Mouse (Mus musculus) small intestine, adult 10 weeks (tissue): ENCODE measurements around the gene Ppp1r13l. TPM values are rescaled to one million over a fixed set of nuclear protein-coding genes. Genes with fewer than 3 reads are reported as not detected.

Experiments used
- polyA plus RNA-seq: library from polyadenylated mRNA; stranded (reverse); fragments of 350-450 nt; fragmentation: Illumina TruSeq; extraction: RNeasy Lipid Tissue Mini Kit (QIAGEN cat#74804); gene quantifications from one replicate; pipeline ENCODE4 v1.2.3, GENCODE M21; 2014; ENCODE audit warnings: low replicate concordance

Gene Ppp1r13l
- polyA plus RNA-seq: not detected

DNA sequence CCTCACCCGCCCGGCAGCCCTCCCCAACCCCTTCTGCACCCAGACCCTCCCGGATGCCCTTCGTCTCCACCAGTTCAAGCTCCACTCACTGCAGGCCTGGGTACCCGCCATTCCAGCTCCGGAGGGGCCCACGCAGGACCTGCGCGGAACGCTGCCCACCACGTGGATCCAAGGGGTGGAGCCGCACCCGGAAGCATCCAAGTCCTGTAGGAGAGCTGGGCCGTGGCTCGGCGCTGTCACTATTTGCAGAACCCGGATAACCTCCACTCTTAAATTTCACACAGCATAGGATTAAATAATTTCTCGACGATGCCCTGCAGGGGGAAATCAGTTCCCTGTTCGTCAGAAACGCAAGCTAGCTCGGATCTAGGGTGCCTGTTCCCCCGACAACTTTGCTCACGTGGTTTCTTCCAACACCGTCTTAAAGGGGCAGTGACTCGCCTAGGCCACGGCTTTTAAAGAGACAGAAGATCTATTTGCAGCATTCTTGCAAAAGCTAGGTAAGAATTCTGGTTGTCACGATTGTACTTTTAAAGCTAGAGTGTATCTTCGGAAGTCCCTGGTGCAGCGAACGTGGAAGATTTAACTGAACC lies at the start of gene Ppp1r13l, which contains the start of gene Cd3eap:
Gene Ppp1r13l (plus strand): TSS at position 451 of the 593 bp plus-strand sequence.
Gene Cd3eap (minus strand): TSS at position 185 of the 593 bp plus-strand sequence.

GRCm38 (mm10) chr7:19309884-19310641 lies 49.5 kb upstream of the Ppp1r13l start, which contains the start of gene Fosb:
TSS of gene Fosb (minus strand) at chr7:19310051.

GRCm38 (mm10) chr7:19344237-19344847 lies 15.2 kb upstream of the Ppp1r13l start, which contains the start of gene Ercc1:
TSS of gene Ercc1 (plus strand) at chr7:19344778.

DNA sequence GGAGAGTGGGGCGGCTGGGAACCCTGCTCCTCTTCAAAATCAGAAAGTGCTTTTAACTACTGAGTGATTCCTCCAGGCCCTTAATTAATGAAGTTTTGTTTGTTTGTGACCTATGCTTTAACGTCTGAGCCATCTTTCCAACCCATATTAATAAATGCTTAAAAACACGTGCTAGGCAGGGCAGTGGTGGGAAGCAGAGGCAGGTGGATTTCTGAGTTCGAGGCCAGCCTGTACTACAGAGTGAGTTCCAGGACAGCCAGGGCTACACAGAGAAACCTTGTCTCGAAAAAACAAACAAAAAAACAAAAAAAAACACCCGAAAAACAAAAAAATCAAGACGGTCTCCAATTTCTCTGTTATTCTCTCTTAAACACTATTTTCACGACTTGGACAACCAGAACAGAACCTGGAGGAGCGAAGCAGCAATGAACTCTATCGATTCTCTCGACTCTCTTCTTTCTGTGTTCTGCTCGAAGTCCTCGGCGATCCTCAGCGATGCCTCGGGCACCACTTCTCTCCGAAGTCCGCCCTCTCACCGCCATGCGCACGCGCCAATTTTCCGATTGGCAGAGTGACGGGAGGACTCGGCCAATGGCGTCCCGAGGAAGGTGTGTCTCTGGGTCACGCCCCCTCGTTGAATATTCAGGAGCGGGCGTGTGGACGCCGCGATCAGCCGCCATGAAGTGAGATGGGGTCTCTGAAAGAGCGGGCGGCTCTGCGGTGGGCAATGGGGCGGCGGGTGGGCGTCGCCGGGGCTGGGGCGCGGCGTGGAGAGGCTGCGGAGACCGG lies 22.0 kb downstream of the Ppp1r13l start, which contains the start of gene Ercc2:
Gene Ercc2 (plus strand): TSS at position 634 of the 789 bp plus-strand sequence.

GRCm38 (mm10) chr7:19403731-19404296 lies 44.3 kb downstream of the Ppp1r13l start, which contains the start of gene Klc3:
TSS of gene Klc3 (minus strand) at chr7:19404104.

GRCm38 (mm10) chr7:19404476-19404875 lies 44.9 kb downstream of the Ppp1r13l start, which contains the start of gene Ckm:
TSS of gene Ckm (plus strand) at chr7:19404776.

Other genes starting within 250 kb of the Ppp1r13l start
- not detected for gene Gm4969, start 241.4 kb upstream of the Ppp1r13l start, polyA plus RNA-seq
- gene Fbxo46, start 239.9 kb upstream of the Ppp1r13l start, polyA plus RNA-seq: 0.48 TPM
- 2.7 TPM for gene Qpctl, start 210.5 kb upstream of the Ppp1r13l start, polyA plus RNA-seq
- gene Snrpd2, start 210.0 kb upstream of the Ppp1r13l start, polyA plus RNA-seq: 1.3 TPM
- 0.22 TPM for gene Gipr, start 193.6 kb upstream of the Ppp1r13l start, polyA plus RNA-seq
- not detected for gene Eml2, start 183.3 kb upstream of the Ppp1r13l start, polyA plus RNA-seq
- 1.4 TPM for gene Gpr4, start 147.2 kb upstream of the Ppp1r13l start, polyA plus RNA-seq
- 6.8 TPM for gene Opa3, start 131.4 kb upstream of the Ppp1r13l start, polyA plus RNA-seq
- gene Vasp, start 87.9 kb upstream of the Ppp1r13l start, polyA plus RNA-seq: 48.9 TPM
- gene Ppm1n, start 79.7 kb upstream of the Ppp1r13l start, polyA plus RNA-seq: 4.2 TPM
- gene Rtn2, start 77.1 kb upstream of the Ppp1r13l start, polyA plus RNA-seq: not detected
- 0.67 TPM for gene Fosb, start 49.7 kb upstream of the Ppp1r13l start, polyA plus RNA-seq
- gene Ercc1, start 15.0 kb upstream of the Ppp1r13l start, polyA plus RNA-seq: not detected
- 0.26 TPM for gene Cd3eap, start 266 bp upstream of the Ppp1r13l start, polyA plus RNA-seq
- gene Ercc2, start 22.3 kb downstream of the Ppp1r13l start, polyA plus RNA-seq: not detected
- gene Klc3, start 44.4 kb downstream of the Ppp1r13l start, polyA plus RNA-seq: not detected
- not detected for gene Ckm, start 45.0 kb downstream of the Ppp1r13l start, polyA plus RNA-seq
- gene Mark4, start 99.1 kb downstream of the Ppp1r13l start, polyA plus RNA-seq: 0.19 TPM
- not detected for gene Exoc3l2, start 103.6 kb downstream of the Ppp1r13l start, polyA plus RNA-seq
- 3.4 TPM for gene Bloc1s3, start 148.6 kb downstream of the Ppp1r13l start, polyA plus RNA-seq
- not detected for gene Trappc6a, start 148.6 kb downstream of the Ppp1r13l start, polyA plus RNA-seq
- not detected for gene Nkpd1, start 158.1 kb downstream of the Ppp1r13l start, polyA plus RNA-seq
- 0.22 TPM for gene Ppp1r37, start 203.3 kb downstream of the Ppp1r13l start, polyA plus RNA-seq
- not detected for gene Zfp296, start 217.5 kb downstream of the Ppp1r13l start, polyA plus RNA-seq
- gene Gemin7, start 217.8 kb downstream of the Ppp1r13l start, polyA plus RNA-seq: 6.5 TPM
- gene Clasrp, start 244.7 kb downstream of the Ppp1r13l start, polyA plus RNA-seq: 3.5 TPM